Mouse (Mus musculus): ENCODE data around the gene Olfr477. TPM values are rescaled to one million over a fixed set of nuclear protein-coding genes. Genes with fewer than 3 reads are reported as not detected.
"Not testable (repeated sequence)": the region's sequence is repeated elsewhere in the genome, so short reads cannot be mapped to it uniquely, and the experiment has no call there.

Olfr477 gene
- polyA plus RNA-seq (2012; rRNA removed) = not detected in 2 replicates

DNA sequence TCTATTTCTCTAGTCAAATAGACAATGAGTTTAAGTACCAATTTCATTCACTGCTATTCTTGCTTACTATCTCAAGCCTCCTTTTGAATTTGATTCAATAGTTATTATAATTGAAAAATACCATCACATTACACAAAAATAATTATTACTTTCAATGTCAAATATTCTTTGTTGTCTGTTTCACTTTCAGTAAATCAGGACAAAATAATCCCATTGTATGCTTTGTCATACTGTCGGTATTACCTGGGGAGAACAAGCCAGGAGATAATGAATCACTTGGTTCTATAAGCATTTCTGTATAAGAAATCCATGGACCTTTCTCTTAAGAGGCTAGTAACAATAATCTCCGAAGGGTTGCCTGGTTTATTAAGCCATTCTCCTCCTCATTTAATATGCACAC is at the start of gene Olfr477:
TSS of gene Olfr477 (plus strand) at position 301 of the 400 bp plus-strand sequence.
- Histone ChIP-seq H3K27ac (ENCODE audit: insufficient read depth, low read depth, low read length) (no peak within 1 kb of the TSS), H3K27me3 (ENCODE audit: control insufficient read depth, insufficient read depth, low read length) (no peaks in the 10 kb centered on the region), H3K4me3 (ENCODE audit: low read depth, low read length) (no peak within 1 kb of the TSS), H3K36me3 (ENCODE audit: control insufficient read depth, insufficient read depth, low read length) (no peaks in the 10 kb centered on the region), H3K4me1 (ENCODE audit: control insufficient read depth, insufficient read depth, insufficient read length, low read length) (no peaks in the 10 kb centered on the region)
- TF ChIP-seq CTCF (IDR thresholded peaks at IDR 0.05; ENCODE audit: extremely low read depth, insufficient read length, insufficient replicate concordance, low read depth, low read length) (no peak), POLR2A (IDR thresholded peaks at IDR 0.05; ENCODE audit: low read depth, low read length) (no peak)
- WGBS = 76% methylated on average over 2 of the region's 2 CpGs

DNA sequence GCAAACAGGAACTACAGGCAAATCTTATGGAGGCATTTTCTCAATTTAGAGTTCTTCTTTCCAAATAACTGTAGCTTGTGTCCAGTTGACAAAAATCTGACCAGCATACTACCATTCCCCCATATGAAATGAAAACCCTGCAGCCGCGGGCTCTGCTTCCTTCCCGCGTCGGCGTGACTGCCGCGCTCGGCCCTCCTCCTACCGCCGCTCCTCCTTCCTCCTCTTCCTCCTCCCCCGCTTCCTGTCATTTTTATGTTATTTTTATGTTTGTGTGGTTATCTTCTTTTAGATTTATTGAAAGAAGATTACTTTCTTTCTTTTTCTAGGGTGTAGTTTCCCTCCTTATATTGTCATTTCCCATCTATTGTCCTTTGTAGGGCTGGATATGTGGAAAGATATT is 34.0 kb upstream of the Olfr477 start:
- WGBS = 96% methylated on average over 12 of the region's 12 CpGs
- H3K27ac ChIP-seq (ENCODE audit: insufficient read depth, low read depth, low read length); H3K4me3 ChIP-seq (ENCODE audit: low read depth, low read length); H3K36me3 ChIP-seq (ENCODE audit: control insufficient read depth, insufficient read depth, low read length); H3K4me1 ChIP-seq (ENCODE audit: control insufficient read depth, insufficient read depth, insufficient read length, low read length); H3K27me3 ChIP-seq (ENCODE audit: control insufficient read depth, insufficient read depth, low read length): not testable (repeated sequence)

DNA sequence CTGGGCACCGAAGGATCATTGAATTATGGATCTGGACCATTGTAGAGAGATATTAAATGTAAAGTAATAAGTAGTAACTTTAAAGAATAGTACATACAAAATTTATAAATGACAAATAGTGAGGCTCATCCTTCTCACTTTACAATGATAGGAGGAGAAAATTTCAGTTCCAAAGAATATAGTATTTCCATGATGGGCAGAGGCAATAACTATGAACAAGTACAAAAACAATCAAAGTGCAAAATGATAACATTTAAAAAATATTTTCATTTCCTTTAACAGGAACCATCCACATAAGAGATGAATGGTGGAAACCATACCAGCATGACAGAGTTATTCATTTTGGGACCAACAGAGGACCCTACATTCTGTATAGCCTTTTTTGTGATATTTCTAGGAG is 32.1 kb upstream of the Olfr477 start, which contains the start of gene Olfr474:
TSS of gene Olfr474 (plus strand) at position 301 of the 400 bp plus-strand sequence.
- H3K36me3 ChIP-seq (ENCODE audit: control insufficient read depth, insufficient read depth, low read length) = no peaks in the 10 kb centered on the region
- H3K4me1 ChIP-seq (ENCODE audit: control insufficient read depth, insufficient read depth, insufficient read length, low read length) = no peaks in the 10 kb centered on the region
- H3K27me3 ChIP-seq (ENCODE audit: control insufficient read depth, insufficient read depth, low read length) = no peaks in the 10 kb centered on the region
- no peak within 1 kb of the TSS for H3K4me3 ChIP-seq (ENCODE audit: low read depth, low read length)
- 78% methylated on average over 1 of the region's 1 CpGs for WGBS
- no peak within 1 kb of the TSS for H3K27ac ChIP-seq (ENCODE audit: insufficient read depth, low read depth, low read length)
- TF ChIP-seq CTCF (IDR thresholded peaks at IDR 0.05; ENCODE audit: extremely low read depth, insufficient read length, insufficient replicate concordance, low read depth, low read length) (no peak), POLR2A (IDR thresholded peaks at IDR 0.05; ENCODE audit: low read depth, low read length) (no peak)

DNA sequence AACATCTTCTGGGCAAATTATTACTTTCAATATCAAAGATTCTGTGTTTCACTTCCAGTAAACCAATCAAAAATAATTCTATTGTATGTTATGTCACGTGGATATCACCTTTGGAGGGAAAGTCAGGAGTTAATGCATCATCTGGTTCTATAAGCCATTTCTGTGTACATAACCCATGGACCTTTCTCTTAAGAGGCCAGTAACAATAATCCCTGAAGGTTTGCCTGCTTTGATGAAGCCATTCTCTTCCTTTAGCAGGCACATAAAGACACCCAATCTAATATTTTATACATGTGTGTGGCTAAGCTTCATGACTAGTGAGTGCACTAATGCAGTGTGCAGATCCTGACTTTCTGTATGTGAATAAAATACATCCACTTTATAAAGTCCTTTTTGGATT is 22.0 kb upstream of the Olfr477 start, which contains the start of gene Olfr476:
TSS of gene Olfr476 (plus strand) at position 301 of the 400 bp plus-strand sequence.
- no peaks in the 10 kb centered on the region for H3K36me3 ChIP-seq (ENCODE audit: control insufficient read depth, insufficient read depth, low read length)
- TF ChIP-seq POLR2A (IDR thresholded peaks at IDR 0.05; ENCODE audit: low read depth, low read length) = no peak
- TF ChIP-seq CTCF (IDR thresholded peaks at IDR 0.05; ENCODE audit: extremely low read depth, insufficient read length, insufficient replicate concordance, low read depth, low read length) = no peak
- H3K27ac ChIP-seq (ENCODE audit: insufficient read depth, low read depth, low read length) = no peak within 1 kb of the TSS
- WGBS = 47% methylated on average over 1 of the region's 1 CpGs
- no peaks in the 10 kb centered on the region; the same call in 1 of the 2 replicates for H3K27me3 ChIP-seq (ENCODE audit: control insufficient read depth, insufficient read depth, low read length)
- H3K4me1 ChIP-seq (ENCODE audit: control insufficient read depth, insufficient read depth, insufficient read length, low read length) = no peaks in the 10 kb centered on the region
- H3K4me3 ChIP-seq (ENCODE audit: low read depth, low read length) = no peak within 1 kb of the TSS

DNA sequence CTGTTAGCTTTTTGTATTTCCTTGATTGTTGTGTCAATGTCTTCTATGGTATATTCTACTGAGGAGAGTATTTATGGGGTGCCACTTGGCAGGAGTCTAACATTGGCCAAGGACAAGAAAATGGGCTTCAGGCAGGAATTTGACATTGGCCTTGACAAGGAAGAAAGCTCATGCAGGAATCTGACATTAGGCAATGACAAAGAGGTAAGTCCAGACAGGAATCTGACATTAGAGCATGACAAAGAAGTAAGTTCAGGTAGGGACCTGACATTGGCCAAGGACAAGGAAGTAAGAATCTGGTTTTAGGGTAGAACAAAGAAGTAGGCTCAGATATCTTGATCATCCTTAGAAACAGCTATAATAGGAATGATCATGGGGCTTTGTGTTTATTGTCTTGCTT is 27.8 kb downstream of the Olfr477 start:
- not testable (repeated sequence) for H3K36me3 ChIP-seq (ENCODE audit: control insufficient read depth, insufficient read depth, low read length); H3K4me1 ChIP-seq (ENCODE audit: control insufficient read depth, insufficient read depth, insufficient read length, low read length); H3K27me3 ChIP-seq (ENCODE audit: control insufficient read depth, insufficient read depth, low read length); H3K27ac ChIP-seq (ENCODE audit: insufficient read depth, low read depth, low read length); H3K4me3 ChIP-seq (ENCODE audit: low read depth, low read length)

DNA sequence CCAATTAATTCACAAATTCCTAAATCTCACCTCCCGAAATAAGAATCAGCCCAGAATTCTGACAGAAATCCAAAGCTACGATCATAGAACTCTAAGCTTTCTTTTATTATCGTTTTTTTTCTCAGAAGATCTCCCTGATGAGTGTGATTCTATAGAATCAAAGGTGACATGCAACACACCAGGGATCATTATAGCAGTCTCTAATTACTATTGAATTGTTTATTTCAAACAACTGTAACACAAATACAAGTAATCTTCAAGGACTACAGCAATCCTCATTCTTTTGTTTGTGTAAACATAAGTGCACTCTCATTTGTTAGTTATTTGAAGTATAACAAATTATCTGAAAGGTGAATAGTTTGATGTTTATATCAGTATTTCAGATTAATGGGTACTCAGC is 47.4 kb downstream of the Olfr477 start, which contains the start of gene Olfr478:
TSS of gene Olfr478 (minus strand) at position 101 of the 400 bp plus-strand sequence.
- WGBS = 72% methylated on average over 3 of the region's 3 CpGs
- Histone ChIP-seq H3K36me3 (ENCODE audit: control insufficient read depth, insufficient read depth, low read length) (no peaks in the 10 kb centered on the region), H3K27me3 (ENCODE audit: control insufficient read depth, insufficient read depth, low read length) (no peaks in the 10 kb centered on the region), H3K4me1 (ENCODE audit: control insufficient read depth, insufficient read depth, insufficient read length, low read length) (no peaks in the 10 kb centered on the region), H3K4me3 (ENCODE audit: low read depth, low read length) (no peak within 1 kb of the TSS), H3K27ac (ENCODE audit: insufficient read depth, low read depth, low read length) (no peak within 1 kb of the TSS)
- TF ChIP-seq POLR2A (IDR thresholded peaks at IDR 0.05; ENCODE audit: low read depth, low read length) = no peak
- no peak for TF ChIP-seq CTCF (IDR thresholded peaks at IDR 0.05; ENCODE audit: extremely low read depth, insufficient read length, insufficient replicate concordance, low read depth, low read length)

Other genes with a start within 250 kb of the Olfr477 start
- not detected in 2 replicates for gene Cyb5r2, start 228.7 kb upstream of the Olfr477 start, polyA plus RNA-seq (2012; rRNA removed)
- not detected in 2 replicates for gene Ovch2, start 185.5 kb upstream of the Olfr477 start, polyA plus RNA-seq (2012; rRNA removed)
- not detected in 2 replicates for gene Olfr467, start 174.4 kb upstream of the Olfr477 start, polyA plus RNA-seq (2012; rRNA removed)
- not detected in 2 replicates for gene Olfr469, start 161.2 kb upstream of the Olfr477 start, polyA plus RNA-seq (2012; rRNA removed)
- not detected in 2 replicates for gene Olfr470, start 139.2 kb upstream of the Olfr477 start, polyA plus RNA-seq (2012; rRNA removed)
- gene Olfr472, start 88.8 kb upstream of the Olfr477 start, polyA plus RNA-seq (2012; rRNA removed) = not detected in 2 replicates
- gene Olfr473, start 56.2 kb upstream of the Olfr477 start, polyA plus RNA-seq (2012; rRNA removed) = not detected in 2 replicates
- gene Olfr474, start 32.0 kb upstream of the Olfr477 start, polyA plus RNA-seq (2012; rRNA removed) = not detected in 2 replicates
- gene Olfr476, start 21.9 kb upstream of the Olfr477 start, polyA plus RNA-seq (2012; rRNA removed) = not detected in 2 replicates
- not detected in 2 replicates for gene Olfr478, start 47.3 kb downstream of the Olfr477 start, polyA plus RNA-seq (2012; rRNA removed)
- not detected in 2 replicates for gene Olfr479, start 64.0 kb downstream of the Olfr477 start, polyA plus RNA-seq (2012; rRNA removed)
- not detected in 2 replicates for gene Olfr480, start 80.7 kb downstream of the Olfr477 start, polyA plus RNA-seq (2012; rRNA removed)
- not detected in 2 replicates for gene Olfr481, start 93.2 kb downstream of the Olfr477 start, polyA plus RNA-seq (2012; rRNA removed)
- not detected in 2 replicates for gene Olfr482, start 110.9 kb downstream of the Olfr477 start, polyA plus RNA-seq (2012; rRNA removed)
- gene Olfr483, start 114.2 kb downstream of the Olfr477 start, polyA plus RNA-seq (2012; rRNA removed) = not detected in 2 replicates
- not detected in 2 replicates for gene Olfr484, start 140.8 kb downstream of the Olfr477 start, polyA plus RNA-seq (2012; rRNA removed)
- not detected in 2 replicates for gene Olfr485, start 173.2 kb downstream of the Olfr477 start, polyA plus RNA-seq (2012; rRNA removed)
- not detected in 2 replicates for gene Olfr486, start 186.0 kb downstream of the Olfr477 start, polyA plus RNA-seq (2012; rRNA removed)
- not detected in 2 replicates for gene Olfr487, start 227.9 kb downstream of the Olfr477 start, polyA plus RNA-seq (2012; rRNA removed)